Mouse (Mus musculus) liver, adult 2 months (tissue): ENCODE measurements around the gene Ptpn14. TPM values are rescaled to one million over a fixed set of nuclear protein-coding genes. Genes with fewer than 3 reads are reported as not detected.

Experiments used
- DNase-seq: peaks from one replicate; pipeline ENCODE4 v3.0.0-alpha.2; 2011; ENCODE audit warnings: low read depth, low spot score; ENCODE audit errors: extremely low read depth
- H3K27ac ChIP-seq: fragments of 200-500 bp; replicated peaks from 2 replicates; pipeline ENCODE4 v1.5.1; 2012; ENCODE audit warnings: low read depth, mild to moderate bottlenecking, control low read depth, inconsistent platforms, low read length; ENCODE audit not compliant: insufficient read depth
- H3K27me3 ChIP-seq: fragments of 200-500 bp; 2 replicates; pipeline ENCODE4 v1.6.1; 2012; ENCODE audit warnings: mild to moderate bottlenecking, moderate library complexity, low read length, inconsistent platforms; ENCODE audit not compliant: control insufficient read depth, insufficient read depth
- H3K36me3 ChIP-seq: fragments of 200-500 bp; 2 replicates; pipeline ENCODE4 v1.6.1; 2012; ENCODE audit warnings: low read length, inconsistent platforms; ENCODE audit not compliant: control insufficient read depth, insufficient read depth
- H3K4me1 ChIP-seq: fragments of 200-500 bp; 2 replicates; pipeline ENCODE4 v1.6.1; 2011; ENCODE audit warnings: low read length; ENCODE audit not compliant: control insufficient read depth, insufficient read depth
- H3K4me3 ChIP-seq: fragments of 200-500 bp; 2 replicates; pipeline ENCODE4 v1.5.1; 2011; ENCODE audit warnings: low read depth, mild to moderate bottlenecking, control low read depth, low read length, moderate library complexity; ENCODE audit not compliant: insufficient read depth
- H3K79me2 ChIP-seq: fragments of 200-500 bp; 2 replicates; pipeline ENCODE4 v1.6.1; 2012; ENCODE audit warnings: inconsistent platforms, mild to moderate bottlenecking, low read length, moderate library complexity; ENCODE audit not compliant: control insufficient read depth, insufficient read depth
- H3K9ac ChIP-seq: fragments of 200-500 bp; 2 replicates; pipeline ENCODE4 v1.6.1; 2012; ENCODE audit warnings: low read depth, mild to moderate bottlenecking, control low read depth, inconsistent platforms, low read length
- CTCF ChIP-seq: fragments of 200-500 bp; IDR thresholded peaks from 2 replicates; pipeline ENCODE4 v1.5.1; 2011; ENCODE audit warnings: low read depth, low read length, control low read depth
- POLR2A ChIP-seq: fragments of 200-500 bp; IDR thresholded peaks from 2 replicates; pipeline ENCODE4 v1.6.1; 2011; ENCODE audit warnings: low read length, control low read depth; ENCODE audit not compliant: insufficient read depth; ENCODE audit errors: extremely low read depth
- WGBS: fragments of 180-500 bp; shearing (Covaris S2); methylation state at CpG from one replicate; pipeline ENCODE4 v1.1.7; 2018; 5-methylcytosine and 5-hydroxymethylcytosine counted together
- polyA plus RNA-seq: library from polyadenylated mRNA; depleted of rRNA; stranded (reverse); fragments of >200 nt; gene quantifications from 2 replicates; pipeline ENCODE4 v1.2.3, GENCODE M21; 2012
- total RNA-seq: library from RNA; depleted of rRNA; stranded (reverse); fragments of >200 nt; gene quantifications from 2 replicates; pipeline ENCODE4 v1.2.3, GENCODE M21; 2014

The Ptpn14 gene
- total and polyA plus RNA-seq, 2 experiments: 0.55 to 0.74 TPM

GRCm38 (mm10) chr1:189707419-189707818 lies 20.6 kb upstream of the Ptpn14 start:
- WGBS: 49% methylated on average over 5 of the region's 5 CpGs
- Histone ChIP-seq H3K27ac (no peak overlapping the region), H3K4me1 (no peaks in the 10 kb centered on the region), H3K9ac (no peak overlapping the region), H3K4me3 (no peak overlapping the region), H3K36me3 (no peaks in the 10 kb centered on the region), H3K27me3 (no peaks in the 10 kb centered on the region), H3K79me2 (no peaks in the 10 kb centered on the region)
- TF ChIP-seq POLR2A (no peak), CTCF (no peak)
- no peak for DNase-seq

GRCm38 (mm10) chr1:189709001-189709400 lies 19.1 kb upstream of the Ptpn14 start:
- H3K4me3 ChIP-seq: no peak overlapping the region
- 79% methylated on average over 8 of the region's 8 CpGs for WGBS
- no peaks in the 10 kb centered on the region for H3K4me1 ChIP-seq
- no peaks in the 10 kb centered on the region for H3K79me2 ChIP-seq
- no peak overlapping the region for H3K27ac ChIP-seq
- no peaks in the 10 kb centered on the region for H3K27me3 ChIP-seq
- DNase-seq: no peak
- no peak overlapping the region for H3K9ac ChIP-seq
- no peak for TF ChIP-seq POLR2A
- no peak for TF ChIP-seq CTCF
- H3K36me3 ChIP-seq: no peaks in the 10 kb centered on the region

GRCm38 (mm10) chr1:189715915-189716797 lies 11.9 kb upstream of the Ptpn14 start:
- DNase-seq: no peak
- Histone ChIP-seq H3K27ac (no peak overlapping the region), H3K9ac (no peak overlapping the region), H3K36me3 (no peaks in the 10 kb centered on the region), H3K27me3 (no peaks in the 10 kb centered on the region), H3K4me3 (no peak overlapping the region), H3K79me2 (no peaks in the 10 kb centered on the region), H3K4me1 (no peaks in the 10 kb centered on the region; the same call in 1 of the 2 replicates)
- 70% methylated on average over 19 of the region's 19 CpGs for WGBS
- TF ChIP-seq CTCF: no peak
- no peak for TF ChIP-seq POLR2A

- Histone ChIP-seq H3K36me3 (no peaks in the 10 kb centered on the region), H3K4me3 (no peak overlapping the region), H3K27ac (no peak overlapping the region), H3K79me2 (no peaks in the 10 kb centered on the region), H3K4me1 (no peaks in the 10 kb centered on the region; the same call in 1 of the 2 replicates), H3K9ac (no peak overlapping the region), H3K27me3 (no peaks in the 10 kb centered on the region)
- 84% methylated on average over 11 of the region's 11 CpGs for WGBS
- TF ChIP-seq CTCF: no peak
- TF ChIP-seq POLR2A: no peak
- DNase-seq: no peak
Measured at GRCm38 (mm10) chr1:189717546-189717945, 10.5 kb upstream of the Ptpn14 start.

GRCm38 (mm10) chr1:189718600-189718999 lies 9.5 kb upstream of the Ptpn14 start:
- 80% methylated on average over 5 of the region's 5 CpGs for WGBS
- Histone ChIP-seq H3K9ac (no peak overlapping the region), H3K79me2 (no peaks in the 10 kb centered on the region), H3K27me3 (no peaks in the 10 kb centered on the region), H3K4me3 (no peak overlapping the region), H3K36me3 (no peaks in the 10 kb centered on the region), H3K4me1 (no peaks in the 10 kb centered on the region; the same call in 1 of the 2 replicates), H3K27ac (no peak overlapping the region)
- DNase-seq: no peak
- TF ChIP-seq CTCF (no peak), POLR2A (no peak)

- Histone ChIP-seq H3K79me2 (no peaks in the 10 kb centered on the region), H3K27me3 (peaks cover 3% of the 10 kb centered on the region; the same call in 1 of the 2 replicates), H3K36me3 (no peaks in the 10 kb centered on the region), H3K4me1 (no peaks in the 10 kb centered on the region), H3K4me3 (no peak overlapping the region), H3K27ac (no peak overlapping the region), H3K9ac (no peak overlapping the region)
- no peak for TF ChIP-seq CTCF
- TF ChIP-seq POLR2A: no peak
- WGBS: 70% methylated on average over 4 of the region's 4 CpGs
- no peak for DNase-seq
Measured at GRCm38 (mm10) chr1:189726121-189726520, 1.9 kb upstream of the Ptpn14 start.
